Mouse (Mus musculus): ENCODE measurements at regions not wholly inside any gene's neighbourhood (a gene's known extent, or its start where the extent isn't known, plus 50 kb on each side); places are given as distances from the start of the nearest gene placed in this dataset.
A peak's percentile ranks its signal among the peaks of the same experiment; 100 is the strongest.

DNA sequence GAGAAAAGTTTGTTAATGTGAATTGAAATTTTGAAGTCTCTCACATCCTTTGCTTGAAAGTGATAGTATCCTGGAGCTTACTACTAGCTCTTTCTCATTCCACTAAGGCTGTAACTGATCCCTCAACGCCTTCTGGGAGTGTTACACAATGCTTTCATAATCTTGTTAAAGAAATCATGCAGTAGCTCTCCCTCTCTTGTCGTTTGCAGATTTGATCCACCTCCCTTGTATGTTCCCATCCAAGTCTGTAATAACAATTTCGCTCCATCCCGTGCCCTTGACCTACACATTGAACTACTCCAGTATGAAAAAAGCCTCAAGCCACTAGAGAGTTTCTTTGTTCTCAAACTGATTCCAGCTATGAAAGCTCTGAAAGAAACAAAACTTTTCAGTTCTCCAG lies 63.9 kb upstream of the Fibin start:
- peak; percentile 7 to 15 for DNase-seq
- intact Hi-C loops (cut with DNase I) = no loop called here

DNA sequence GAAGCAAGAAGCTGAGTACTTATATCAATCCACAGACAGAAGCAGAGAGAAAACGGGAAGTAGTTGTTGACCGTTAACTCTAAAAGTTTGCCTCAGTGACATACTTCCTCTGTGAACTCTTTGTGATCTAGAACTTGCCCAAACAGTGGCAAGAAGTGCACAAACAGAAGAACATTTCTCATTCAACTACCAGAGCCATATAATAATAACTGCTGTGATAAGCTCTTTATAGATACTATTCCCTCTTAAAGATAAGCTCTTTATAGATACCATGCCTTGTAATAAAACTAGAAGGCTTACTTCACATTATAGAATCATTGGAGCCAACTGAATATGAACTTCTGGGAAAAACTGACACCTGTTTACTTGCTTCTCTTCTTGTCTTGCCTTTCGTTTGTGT lies 89.7 kb upstream of the Fibin start:
- no peak for DNase-seq
- intact Hi-C loops (cut with DNase I) = no loop called here

DNA sequence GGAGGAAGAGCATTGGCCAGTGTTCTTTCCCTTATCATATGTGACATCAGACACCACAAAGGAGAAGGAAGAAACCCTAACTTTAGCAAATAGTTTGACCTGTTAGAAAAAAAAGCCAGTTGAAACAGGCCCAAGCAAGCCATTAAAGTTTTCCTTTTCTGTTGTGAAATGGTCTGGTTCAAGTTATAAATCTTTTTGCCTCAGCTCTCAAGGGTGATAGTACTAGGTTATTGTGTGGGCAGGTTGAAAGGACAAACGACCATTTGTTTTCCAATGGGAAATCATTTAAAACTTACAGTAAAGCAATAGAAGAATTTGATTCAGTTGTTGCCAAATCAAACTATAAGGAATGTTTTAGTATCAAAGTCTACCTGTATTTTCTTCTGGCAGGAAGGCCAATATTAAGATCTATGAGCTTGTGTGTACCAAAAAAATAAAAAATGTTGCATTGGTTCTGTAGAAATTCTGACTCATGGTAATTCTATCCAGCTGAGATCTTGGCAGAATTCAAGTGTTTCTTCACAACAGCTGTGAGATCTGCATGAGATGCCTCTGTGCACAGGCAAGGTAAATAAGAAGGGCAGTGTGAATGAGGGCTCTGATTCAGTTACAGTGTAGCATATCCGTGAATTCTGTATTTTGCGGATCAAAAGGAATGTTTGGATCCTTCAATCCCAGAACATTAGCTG lies 109.5 kb upstream of the Fibin start:
- no peak for DNase-seq
- intact Hi-C loops (cut with DNase I) = no loop called here

DNA sequence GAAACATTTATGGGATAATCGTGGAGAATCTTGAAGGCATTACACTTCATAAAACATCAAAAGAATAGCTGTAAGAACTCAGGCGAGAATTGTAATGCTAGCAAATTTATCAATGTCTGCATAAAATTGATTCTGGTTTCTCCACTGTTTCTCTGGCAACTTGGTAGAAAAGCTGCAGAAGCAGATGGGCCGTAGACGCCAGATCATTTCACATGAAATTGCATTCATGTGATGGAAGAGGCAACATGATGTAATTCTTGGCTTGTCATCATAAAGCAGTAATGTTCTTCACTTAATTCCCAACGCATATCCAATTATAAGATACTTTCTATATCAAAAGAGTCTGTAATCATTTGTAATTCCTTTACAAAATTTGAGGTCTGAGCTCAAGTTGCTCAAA lies 113.6 kb upstream of the Fibin start:
- intact Hi-C loops (cut with DNase I) = no loop called here
- DNase-seq = no peak

DNA sequence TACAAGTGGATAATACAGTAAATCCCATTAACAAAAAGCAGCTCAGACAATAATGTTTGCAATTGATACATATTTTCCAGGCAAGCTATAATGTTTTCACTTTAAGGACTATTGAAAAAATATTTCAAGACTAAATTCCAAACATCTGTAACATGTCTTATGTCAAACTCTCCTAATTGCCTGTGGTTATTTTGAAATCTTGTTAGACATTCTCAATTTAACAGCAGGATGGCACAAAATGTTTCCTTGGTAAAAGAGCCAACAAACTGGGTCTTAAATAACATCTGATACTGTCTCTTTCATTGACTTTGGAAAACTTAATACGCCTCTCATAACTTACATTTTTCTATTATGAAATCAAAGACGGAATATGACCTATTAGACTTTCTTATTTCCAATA lies 115.8 kb upstream of the Slc5a12 start:
- intact Hi-C loops (cut with DNase I) = loop anchor here (10.0 kb wide), 1 partner anchor 83 kb away; no protein-coding TSS in a partner anchor
- DNase-seq = no peak

DNA sequence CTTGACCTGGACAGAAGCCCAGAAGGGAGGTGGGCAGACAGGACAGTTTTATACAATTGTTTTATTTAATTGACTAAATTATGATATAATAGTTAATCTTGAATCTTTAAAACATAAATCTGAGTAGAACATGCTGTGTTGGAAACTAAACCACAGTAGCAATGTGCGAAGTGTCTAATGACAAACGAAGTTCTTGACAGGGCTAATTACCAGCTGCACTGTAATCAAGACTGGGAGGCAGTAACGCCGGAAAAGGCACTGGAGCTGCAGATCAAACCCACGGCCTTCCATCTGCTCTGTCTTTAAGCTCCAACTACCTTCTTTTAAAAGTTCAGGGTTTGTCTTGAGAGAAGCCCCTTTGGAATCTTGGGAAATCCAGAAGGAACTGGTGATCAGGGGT lies 110.9 kb upstream of the Slc5a12 start:
- intact Hi-C loops (cut with DNase I) = loop anchor here (10.0 kb wide), 1 partner anchor 79 kb away; no protein-coding TSS in a partner anchor
- no peak for DNase-seq

DNA sequence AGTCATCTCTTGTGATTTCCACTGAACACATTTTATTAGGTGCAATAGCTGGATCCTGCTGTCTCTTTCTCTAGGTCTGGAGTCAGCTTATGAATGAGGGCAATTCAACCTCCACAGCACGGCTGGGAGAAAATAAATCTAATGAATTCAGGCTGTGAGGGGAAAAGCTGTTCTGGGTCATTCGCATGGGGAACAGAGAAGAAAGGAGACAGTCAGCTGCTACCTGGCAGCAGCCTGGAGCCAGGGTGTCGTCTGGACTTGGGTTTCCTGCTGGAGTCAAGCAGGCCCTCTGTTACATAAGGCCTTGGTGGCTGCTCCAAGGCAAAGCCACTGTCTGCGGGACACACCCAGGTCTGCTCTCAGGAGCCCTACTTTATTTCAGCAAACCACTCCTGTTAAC lies 110.4 kb upstream of the Slc5a12 start:
- intact Hi-C loops (cut with DNase I) = loop anchor here (10.0 kb wide), 1 partner anchor 78 kb away; no protein-coding TSS in a partner anchor
- DNase-seq = peak; percentile 2

DNA sequence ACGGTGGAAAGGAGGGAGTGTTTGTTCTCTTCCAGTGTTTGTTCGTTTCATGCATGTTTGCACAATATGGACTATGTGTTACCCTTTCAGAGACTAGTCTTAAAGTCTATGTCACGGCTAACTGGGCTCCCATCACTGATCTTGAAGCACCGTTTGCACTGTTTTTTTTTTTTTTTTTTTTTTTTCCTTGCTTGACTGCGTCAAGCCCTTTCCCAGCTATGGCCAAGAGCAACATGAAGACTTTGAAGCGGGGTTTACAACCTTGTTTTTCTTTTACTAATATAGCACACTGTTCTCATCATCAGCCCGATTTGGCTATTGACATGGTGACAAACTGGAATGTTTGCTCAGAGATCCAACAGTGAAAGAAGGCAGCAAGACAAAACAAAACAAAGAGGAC lies 109.1 kb upstream of the Slc5a12 start:
- intact Hi-C loops (cut with DNase I) = loop anchor here (10.0 kb wide), 1 partner anchor 77 kb away; no protein-coding TSS in a partner anchor

DNA sequence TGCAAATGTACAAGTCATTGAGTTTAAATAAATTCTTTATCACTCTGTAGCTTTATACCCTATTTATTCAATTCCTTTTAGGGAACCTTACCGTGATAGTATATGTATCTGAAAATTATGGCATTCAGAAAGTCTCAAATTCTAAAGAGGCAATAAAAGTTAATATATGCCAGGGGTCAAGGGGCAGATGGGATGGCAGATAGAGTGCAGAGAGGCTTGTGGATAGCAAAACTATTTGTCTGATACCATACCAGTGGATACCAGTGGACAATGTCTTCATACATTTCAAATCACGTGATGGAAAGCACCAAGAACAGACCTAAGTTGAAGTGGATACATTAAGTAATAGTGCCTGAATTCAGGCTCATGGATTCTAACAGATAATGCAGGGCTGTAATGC lies 95.3 kb upstream of the Slc5a12 start:
- DNase-seq = no peak
- intact Hi-C loops (cut with DNase I) = no loop called here

More for the DNA sequence above, 109.1 kb upstream of the Slc5a12 start:
- no peak for DNase-seq

DNA sequence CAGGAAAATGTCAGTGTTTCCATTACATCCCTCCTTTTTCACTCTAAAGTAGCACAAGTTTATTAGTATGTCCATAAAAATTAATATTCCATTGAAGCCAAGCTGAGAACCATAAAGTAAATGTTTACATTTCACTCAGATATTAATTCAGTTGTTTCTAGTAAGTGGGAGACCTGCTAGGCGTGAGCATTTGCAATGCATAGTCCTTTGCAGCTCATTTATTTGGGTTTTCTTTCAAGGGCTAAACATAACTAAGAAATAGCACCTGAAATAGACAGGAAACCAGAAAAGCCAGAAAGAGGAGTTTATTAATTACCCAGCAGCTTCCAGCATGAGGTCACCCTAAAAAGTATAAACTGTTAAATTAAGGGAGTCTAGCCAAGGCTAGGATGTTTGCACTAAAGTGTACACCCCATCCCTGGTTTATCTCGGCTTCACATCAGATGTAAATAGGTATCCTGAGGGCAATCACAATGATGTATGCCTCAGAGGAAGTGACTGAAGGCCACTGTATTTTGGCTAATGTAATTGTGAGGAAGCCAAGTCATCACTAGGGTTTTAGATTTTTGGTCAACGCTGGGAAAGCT lies 88.8 kb upstream of the Slc5a12 start:
- intact Hi-C loops (cut with DNase I) = no loop called here
- no peak for DNase-seq

DNA sequence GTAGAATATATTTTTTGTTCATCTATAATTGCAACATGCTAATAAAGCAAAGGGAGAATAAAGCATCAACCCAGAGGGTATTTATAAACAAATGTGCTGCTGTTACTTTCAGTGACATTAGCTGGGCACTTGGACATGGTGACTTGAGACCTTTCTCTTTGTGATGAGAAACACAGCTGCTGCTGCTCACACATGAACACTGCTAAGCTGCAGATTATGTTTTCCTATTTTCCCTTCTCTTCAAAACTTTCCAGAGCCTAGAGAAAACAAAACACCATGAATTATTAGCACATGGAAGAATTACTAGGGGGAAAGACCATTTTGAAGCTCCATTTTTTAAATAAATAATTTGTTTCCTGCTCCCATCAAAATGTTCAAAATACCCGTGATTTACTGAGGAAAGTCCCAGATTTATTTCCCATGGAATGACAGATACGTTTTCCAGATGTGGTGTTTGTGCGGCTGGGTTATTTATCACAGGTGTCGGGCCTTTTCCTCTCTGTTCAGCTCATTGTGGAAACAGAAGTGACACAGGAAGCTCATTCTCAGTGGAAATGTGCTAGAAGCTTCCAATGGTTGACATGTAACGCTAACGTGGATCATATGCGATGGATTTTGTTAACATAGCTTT lies 73.8 kb upstream of the Slc5a12 start:
- DNase-seq = no peak
- intact Hi-C loops (cut with DNase I) = no loop called here

DNA sequence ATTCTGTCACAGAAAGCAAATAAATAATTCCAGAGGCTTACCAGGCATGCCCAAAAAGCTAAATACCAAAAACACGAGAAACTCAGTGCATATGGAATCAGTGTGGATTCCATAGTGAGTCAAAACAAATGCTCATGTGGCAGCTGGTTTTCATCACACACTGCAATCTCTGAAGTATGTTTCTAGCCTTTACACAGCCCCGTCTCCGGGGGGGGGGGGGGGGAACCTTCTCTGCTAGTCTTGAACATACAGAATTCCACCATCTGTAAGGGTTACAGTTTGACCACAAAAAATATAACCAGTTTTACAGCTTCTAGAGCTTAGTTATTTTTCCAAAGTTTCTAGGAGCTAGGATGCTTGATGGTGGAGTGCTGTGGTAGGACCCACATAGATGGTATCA lies 68.9 kb upstream of the Slc5a12 start:
- intact Hi-C loops (cut with DNase I) = no loop called here
- no peak for DNase-seq

DNA sequence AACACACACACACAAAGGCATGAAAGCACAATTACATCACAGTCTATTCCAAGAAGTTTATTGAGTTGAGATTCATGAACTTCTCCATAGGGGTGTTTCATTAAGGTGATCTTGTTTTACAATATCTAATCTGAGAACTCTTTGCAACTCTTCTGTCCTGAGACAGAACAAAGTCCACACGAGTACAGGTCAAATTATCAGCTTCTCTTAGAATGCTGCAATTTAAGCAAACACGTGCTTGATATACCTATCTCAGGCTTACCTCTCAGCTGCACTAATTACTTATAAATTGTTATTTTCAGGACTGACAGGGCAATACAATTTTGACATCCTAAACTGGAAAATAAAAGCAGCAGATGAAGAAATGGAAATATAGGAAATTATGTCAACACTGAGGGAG lies 57.0 kb upstream of the Slc5a12 start:
- intact Hi-C loops (cut with DNase I) = no loop called here
- DNase-seq = no peak

DNA sequence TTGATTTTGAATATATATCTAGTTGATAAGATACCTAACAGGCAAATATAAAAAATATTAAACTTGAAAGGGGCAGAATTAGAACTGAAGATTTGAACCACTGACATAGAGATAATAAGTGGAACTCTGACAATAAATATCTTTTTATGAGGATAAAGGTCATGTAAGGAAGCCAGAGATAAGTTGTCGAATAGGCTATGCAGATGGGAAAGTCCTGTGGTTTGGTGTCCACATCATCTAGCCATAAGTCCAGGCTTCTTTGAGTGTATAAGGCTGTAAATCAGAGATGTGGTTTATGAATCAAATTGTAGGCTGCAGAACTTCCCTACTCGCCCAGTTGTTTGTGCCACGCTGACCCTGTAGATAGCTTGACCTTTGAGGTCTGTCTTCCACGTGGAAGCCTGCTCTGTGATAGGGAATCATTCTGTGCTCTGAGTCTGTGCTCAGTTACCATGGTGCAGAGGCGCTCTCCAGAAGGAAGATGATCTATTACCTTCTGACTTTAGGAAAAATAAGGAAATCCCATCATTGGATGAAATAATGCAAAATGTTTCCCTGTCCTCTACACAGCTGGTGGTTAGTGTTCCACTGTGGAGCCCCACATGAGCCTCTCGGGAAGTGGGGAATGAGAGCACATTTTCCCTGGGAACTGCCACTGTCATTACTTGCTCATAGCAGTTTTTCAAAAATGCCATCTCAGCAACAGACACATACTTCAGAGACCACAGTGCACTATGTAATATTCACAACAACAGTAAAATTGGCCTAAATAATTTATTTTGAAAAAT lies 56.3 kb upstream of the Slc5a12 start:
- no peak for DNase-seq
- intact Hi-C loops (cut with DNase I) = no loop called here

DNA sequence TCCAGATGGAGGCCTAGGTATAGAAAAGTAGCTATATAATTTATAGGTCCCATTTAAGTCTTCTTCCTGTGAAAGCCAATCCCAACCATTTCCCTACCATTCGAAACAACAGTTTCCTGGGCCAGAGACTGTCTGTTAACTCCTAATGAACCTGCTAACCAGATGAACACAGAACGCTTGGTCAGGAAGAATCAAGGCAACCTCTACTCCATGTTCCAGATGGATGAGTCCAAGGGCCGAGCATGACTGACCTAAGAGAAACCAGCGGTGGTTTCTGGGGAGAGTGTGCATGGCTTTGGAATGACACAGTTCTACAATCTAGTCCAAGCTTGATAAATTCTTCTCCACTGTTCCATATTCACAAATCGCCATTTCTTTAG lies 55.8 kb upstream of the Slc5a12 start:
- no peak for DNase-seq
- intact Hi-C loops (cut with DNase I) = no loop called here
